Mouse (Mus musculus): Measurements from ENCODE around the gene Hltf.

DNA sequence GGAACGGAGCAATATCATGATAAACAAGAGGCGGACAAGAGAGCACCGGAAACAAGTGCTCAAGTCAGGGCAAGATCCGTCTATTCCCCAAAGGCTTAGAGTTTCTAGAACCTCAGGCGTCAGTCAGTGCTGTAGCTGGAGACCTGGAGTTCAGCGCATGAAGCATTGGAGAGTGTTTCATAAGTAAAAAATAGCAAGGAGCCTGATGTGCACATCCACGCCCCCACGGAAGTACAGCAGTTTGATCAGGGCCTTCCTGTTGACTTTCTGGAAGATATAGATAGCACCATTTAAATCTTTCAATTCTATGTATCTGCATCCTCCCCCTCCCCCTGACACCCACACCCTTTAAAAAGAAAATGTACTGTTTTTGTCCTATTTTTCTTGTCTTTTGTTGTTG, 46.7 kb downstream of the Hltf start:
- TF ChIP-seq FLI1 (IDR thresholded peaks at IDR 0.05; ENCODE audit: low read length) (no peak), GATA1 (IDR thresholded peaks at IDR 0.05; ENCODE audit: borderline replicate concordance, low read length) (no peak)

Measured in megakaryocyte, embryonic 14.5 days (primary cell).